Mouse (Mus musculus) kidney, postnatal 10 days (tissue): ENCODE measurements around the gene 6030408B16Rik.

ENCODE experiments used
- DNase-seq: peaks from one replicate; pipeline ENCODE4 v3.0.0; 2021; ENCODE audit warnings: mixed read lengths

Gene 6030408B16Rik

GRCm38 (mm10) chr15:101298550-101298949, 5.5 kb downstream of the 6030408B16Rik start:
- DNase-seq, result peak; percentile 57

GRCm38 (mm10) chr15:101299480-101299960, 6.5 kb downstream of the 6030408B16Rik start:
- no peak for DNase-seq

GRCm38 (mm10) chr15:101300128-101300527, 7.1 kb downstream of the 6030408B16Rik start:
- no peak for DNase-seq

GRCm38 (mm10) chr15:101302201-101302600, 9.2 kb downstream of the 6030408B16Rik start:
- no peak for DNase-seq

GRCm38 (mm10) chr15:101303830-101304229, 10.8 kb downstream of the 6030408B16Rik start:
- DNase-seq, result no peak

- DNase-seq, result no peak
Measured at GRCm38 (mm10) chr15:101306459-101306858, 13.4 kb downstream of the 6030408B16Rik start.

- DNase-seq, result no peak
Measured at GRCm38 (mm10) chr15:101308440-101309348, 15.7 kb downstream of the 6030408B16Rik start.

GRCm38 (mm10) chr15:101309493-101309892, 16.5 kb downstream of the 6030408B16Rik start:
- DNase-seq, result no peak

- DNase-seq, result no peak
Measured at GRCm38 (mm10) chr15:101311087-101311770, 18.2 kb downstream of the 6030408B16Rik start.

GRCm38 (mm10) chr15:101312006-101312405, 19.0 kb downstream of the 6030408B16Rik start:
- no peak for DNase-seq

- DNase-seq, result no peak
Measured at GRCm38 (mm10) chr15:101315378-101315777, 22.4 kb downstream of the 6030408B16Rik start.

GRCm38 (mm10) chr15:101315832-101316231, 22.8 kb downstream of the 6030408B16Rik start:
- DNase-seq, result peak; percentile 95

GRCm38 (mm10) chr15:101316279-101316912, 23.4 kb downstream of the 6030408B16Rik start:
- no peak for DNase-seq

- no peak for DNase-seq
Measured at GRCm38 (mm10) chr15:101316913-101317813, 24.2 kb downstream of the 6030408B16Rik start.

- no peak for DNase-seq
Measured at GRCm38 (mm10) chr15:101317814-101318500, 24.9 kb downstream of the 6030408B16Rik start.

- no peak for DNase-seq
Measured at GRCm38 (mm10) chr15:101318889-101319765, 26.1 kb downstream of the 6030408B16Rik start.

GRCm38 (mm10) chr15:101320010-101320617, 27.1 kb downstream of the 6030408B16Rik start:
- no peak for DNase-seq

GRCm38 (mm10) chr15:101320618-101321041, 27.6 kb downstream of the 6030408B16Rik start:
- DNase-seq, result peak; percentile 60

- DNase-seq, result no peak
Measured at GRCm38 (mm10) chr15:101321126-101321525, 28.1 kb downstream of the 6030408B16Rik start.

GRCm38 (mm10) chr15:101322106-101322505, 29.1 kb downstream of the 6030408B16Rik start:
- no peak for DNase-seq
